8 mouse cellular contexts compared by ENCODE assay signal in genomic region chr4:140702611-140703327, GRCm38 (mm10). TPM values are rescaled to one million over a fixed set of nuclear protein-coding genes. Genes with fewer than 3 reads are reported as not detected.
A peak's percentile ranks its signal among the peaks of the same experiment; 100 is the strongest.
DNase-seq lines count a peak whose midpoint lies in the region; ATAC-seq lines count a peak whose summit lies in the region.

No protein-coding gene starts in this region.

- WGBS in hindbrain, embryonic 15.5 days: under 1% methylated on average over 26 of the region's 68 CpGs

- H3K9ac ChIP-seq in hindbrain, embryonic 15.5 days: peak overlapping the region; percentile 78

- peak; percentile 75 for ATAC-seq in hindbrain, embryonic 15.5 days (ENCODE audit: low FRiP score, low read depth)

- peak overlapping the region; percentile 88 for H3K27ac ChIP-seq in hindbrain, embryonic 15.5 days (replicated peaks)

- H3K9me3 ChIP-seq in hindbrain, embryonic 15.5 days: no peaks in the 10 kb centered on the region
- H3K9me3 ChIP-seq in megakaryocyte, embryonic 14.5 days: no peaks in the 10 kb centered on the region

- peak overlapping the region; percentile 94 for H3K4me2 ChIP-seq in hindbrain, embryonic 15.5 days

- peak overlapping the region; percentile 74 for H3K4me3 ChIP-seq in hindbrain, embryonic 15.5 days
- peak overlapping the region; percentile 94 for H3K4me3 ChIP-seq in megakaryocyte, embryonic 14.5 days (replicated peaks)

- H3K27me3 ChIP-seq in hindbrain, embryonic 15.5 days: peaks cover 15% of the 10 kb centered on the region
- no peaks in the 10 kb centered on the region for H3K27me3 ChIP-seq in megakaryocyte, embryonic 14.5 days (replicated peaks)

- intact Hi-C loops in left cerebral cortex, postnatal 14 days (cut with DNase I): no loop called here

- H3K4me1 ChIP-seq in hindbrain, embryonic 15.5 days (replicated peaks): peaks cover 47% of the 10 kb centered on the region
- H3K4me1 ChIP-seq in megakaryocyte, embryonic 14.5 days: peaks cover 68% of the 10 kb centered on the region

- no peaks in the 10 kb centered on the region for H3K36me3 ChIP-seq in hindbrain, embryonic 15.5 days
- H3K36me3 ChIP-seq in megakaryocyte, embryonic 14.5 days (replicated peaks; ENCODE audit: low read length): peaks cover 38% of the 10 kb centered on the region

- peak; percentile 80 for DNase-seq in ZHBTc4 (ENCODE audit: low read depth, low spot score)
- peak; percentile 86 to 93 for DNase-seq in cerebellum, postnatal 25 days
- DNase-seq in gastrocnemius, adult 18-20 months (ENCODE audit: low spot score): peak; percentile 82
- DNase-seq in left cerebral cortex, postnatal 14 days (ENCODE audit: low spot score in 2 of 2): peak; percentile 62 to 78
- DNase-seq in right cerebral cortex, postnatal 14 days: peak; percentile 79
- DNase-seq in urinary bladder, postnatal 4 days (ENCODE audit: low spot score in 2 of 2): peak; percentile 81 to 83

RNA-seq across cellular contexts. Expression of gene Rcc2, which starts 2.4 kb away (rescaled TPM):
- 1 to 10 TPM; 7.2 to 8.9 TPM for total RNA-seq in gastrocnemius, adult 18-20 months (2021)
- 25.0 and 28.8 TPM in 2 replicates for polyA plus RNA-seq in hindbrain, embryonic 15.5 days (2015; fragmentation: Nextera tagmentation; extraction: Ambion mirVana)
- 10 to 100 TPM; 67.2 to 69.5 TPM for total RNA-seq in left cerebral cortex, postnatal 14 days (2021)
- 177 and 233 TPM in 2 replicates for polyA plus RNA-seq in megakaryocyte, embryonic 14.5 days (2012; ENCODE audit: insufficient read depth, low replicate concordance)

RNA-seq across cellular contexts. Expression of gene Arhgef10l, which starts 37.0 kb away (rescaled TPM):
- total RNA-seq in gastrocnemius, adult 18-20 months (2021): 10 to 100 TPM; 53.2 to 68.6 TPM
- 26.2 and 28.2 TPM in 2 replicates for polyA plus RNA-seq in hindbrain, embryonic 15.5 days (2015; fragmentation: Nextera tagmentation; extraction: Ambion mirVana)
- total RNA-seq in left cerebral cortex, postnatal 14 days (2021): 10 to 100 TPM; 44.3 to 53.6 TPM
- 7.1 and 9.2 TPM in 2 replicates for polyA plus RNA-seq in megakaryocyte, embryonic 14.5 days (2012; ENCODE audit: insufficient read depth, low replicate concordance)

RNA-seq across cellular contexts. Expression of gene Padi6, which starts 39.7 kb away (rescaled TPM):
- not detected for total RNA-seq in gastrocnemius, adult 18-20 months (2021)
- polyA plus RNA-seq in hindbrain, embryonic 15.5 days (2015; fragmentation: Nextera tagmentation; extraction: Ambion mirVana): not detected in 2 replicates
- under 1 TPM; 0.55 to 0.77 TPM for total RNA-seq in left cerebral cortex, postnatal 14 days (2021)
- polyA plus RNA-seq in megakaryocyte, embryonic 14.5 days (2012; ENCODE audit: insufficient read depth, low replicate concordance): not detected in 2 replicates

Comparison
In these comparisons a context has a peak if more than half of its experiments do, and no peak if none do; other contexts are left out.
1. Peak in every context shown above with its lines: DNase-seq, ATAC-seq, H3K4me3 ChIP-seq and H3K27ac ChIP-seq.
2. RNA of gene Rcc2, which starts 2.4 kb away (total RNA-seq): 67.2 to 69.5 TPM in left cerebral cortex, postnatal 14 days; 7.2 to 8.9 TPM in gastrocnemius, adult 18-20 months; every median in the first group is over 4 times any median in the second.